7 mouse cellular contexts compared by ENCODE assay signal in genomic region chr10:58673278-58674061, GRCm38 (mm10). TPM values are rescaled to one million over a fixed set of nuclear protein-coding genes. Genes with fewer than 3 reads are reported as not detected.
DNase-seq lines count a peak whose midpoint lies in the region; ATAC-seq lines count a peak whose summit lies in the region.

No protein-coding gene starts in this region.

- no peak overlapping the region for H3K9ac ChIP-seq in intestine, embryonic 15.5 days
- no peak overlapping the region for H3K9ac ChIP-seq in midbrain, embryonic 13.5 days (replicated peaks)

- 0 out of 2 replicates have a peak, but pooled peaks have one; percentile 43 for ATAC-seq in intestine, embryonic 15.5 days
- peak; percentile 90 for ATAC-seq in midbrain, embryonic 13.5 days

- no peak overlapping the region for H3K4me3 ChIP-seq in intestine, embryonic 15.5 days (replicated peaks)
- no peak overlapping the region for H3K4me3 ChIP-seq in midbrain, embryonic 13.5 days (replicated peaks)

- H3K27me3 ChIP-seq in intestine, embryonic 15.5 days (replicated peaks): no peaks in the 10 kb centered on the region; the same call in 1 of the 2 replicates
- H3K27me3 ChIP-seq in midbrain, embryonic 13.5 days: peaks cover 6% of the 10 kb centered on the region

- H3K4me1 ChIP-seq in intestine, embryonic 15.5 days (replicated peaks): peaks cover 3% of the 10 kb centered on the region; the same call in 1 of the 2 replicates
- H3K4me1 ChIP-seq in midbrain, embryonic 13.5 days (replicated peaks): peaks cover 24% of the 10 kb centered on the region

- H3K4me2 ChIP-seq in intestine, embryonic 15.5 days (replicated peaks): no peak overlapping the region; the same call in 1 of the 2 replicates
- peak overlapping the region; percentile 22 for H3K4me2 ChIP-seq in midbrain, embryonic 13.5 days (replicated peaks)

- DNase-seq in adrenal gland, adult 18-20 months (ENCODE audit: low spot score in 2 of 2): peak; percentile 64 to 75
- DNase-seq in cerebellum, postnatal 25 days: peak; percentile 82 to 90
- peak; percentile 81 to 84 for DNase-seq in frontal cortex, postnatal 36 days (ENCODE audit: low spot score in 2 of 2)
- peak; percentile 56 to 87 for DNase-seq in left cerebral cortex, postnatal 10 days (ENCODE audit: extremely low spot score in 1 of 2, low spot score in 2 of 2)
- peak; percentile 31 to 41 for DNase-seq in spleen, postnatal 14 days (ENCODE audit: low spot score in 2 of 2)

- no peaks in the 10 kb centered on the region for H3K36me3 ChIP-seq in intestine, embryonic 15.5 days
- no peaks in the 10 kb centered on the region for H3K36me3 ChIP-seq in midbrain, embryonic 13.5 days

- intact Hi-C loops in left cerebral cortex, postnatal 10 days (cut with DNase I): loop anchor here (5.0 to 10.0 kb wide), 2 partner anchors 46 to 109 kb away; no protein-coding TSS in a partner anchor

- no peaks in the 10 kb centered on the region for H3K9me3 ChIP-seq in intestine, embryonic 15.5 days
- H3K9me3 ChIP-seq in midbrain, embryonic 13.5 days: no peaks in the 10 kb centered on the region

- H3K27ac ChIP-seq in intestine, embryonic 15.5 days: no peak overlapping the region
- H3K27ac ChIP-seq in midbrain, embryonic 13.5 days: peak overlapping the region; percentile 62

- 35% methylated on average over 15 of the region's 15 CpGs for whole genome bisulfite sequencing in intestine, embryonic 15.5 days
- 27% methylated on average over 15 of the region's 15 CpGs for WGBS in midbrain, embryonic 13.5 days

RNA-seq across cellular contexts. Expression of gene Edar, which starts 2.0 kb away (rescaled TPM):
- total RNA-seq in adrenal gland, adult 18-20 months (2021): under 1 TPM; 0.10 to 0.22 TPM
- polyA plus RNA-seq in intestine, embryonic 15.5 days (2015; fragmentation: Nextera tagmentation; extraction: Ambion mirVana): 0.33 TPM in 2 replicates
- under 1 TPM; 0.41 to 0.43 TPM for total RNA-seq in left cerebral cortex, postnatal 10 days (2021)
- polyA plus RNA-seq in midbrain, embryonic 13.5 days (2015; fragmentation: Nextera tagmentation; extraction: Ambion mirVana): 0.17 and 0.27 TPM in 2 replicates

RNA-seq across cellular contexts. Expression of gene Gm17542, which starts 44.5 kb away (rescaled TPM):
- not detected for total RNA-seq in adrenal gland, adult 18-20 months (2021)
- polyA plus RNA-seq in intestine, embryonic 15.5 days (2015; fragmentation: Nextera tagmentation; extraction: Ambion mirVana): not detected in 2 replicates
- total RNA-seq in left cerebral cortex, postnatal 10 days (2021): not detected
- polyA plus RNA-seq in midbrain, embryonic 13.5 days (2015; fragmentation: Nextera tagmentation; extraction: Ambion mirVana): not detected in 2 replicates

Comparison
In these comparisons a context has a peak if more than half of its experiments do, and no peak if none do; other contexts are left out.
1. DNase-seq: peak in every context shown above with its lines; median percentile 86 in cerebellum, postnatal 25 days; 82 in frontal cortex, postnatal 36 days; 72 in left cerebral cortex, postnatal 10 days; 70 in adrenal gland, adult 18-20 months; 36 in spleen, postnatal 14 days.